Mouse (Mus musculus): ENCODE results near the gene Nop2.

Nop2 gene

GRCm38 (mm10) chr6:125172474-125172873, 40.8 kb downstream of the Nop2 start:
- no peak for ATAC-seq (ENCODE audit: low TSS enrichment)

- no peak for ATAC-seq (ENCODE audit: low TSS enrichment)
Observed at GRCm38 (mm10) chr6:125173256-125173655, 41.5 kb downstream of the Nop2 start.

GRCm38 (mm10) chr6:125175469-125175868, 43.8 kb downstream of the Nop2 start:
- no peak for ATAC-seq (ENCODE audit: low TSS enrichment)

- no peak for ATAC-seq (ENCODE audit: low TSS enrichment)
Observed at GRCm38 (mm10) chr6:125179601-125180000, 47.9 kb downstream of the Nop2 start.

- peak; percentile 53; the same call in 1 of the 2 replicates for ATAC-seq (ENCODE audit: low TSS enrichment)
Observed at GRCm38 (mm10) chr6:125182133-125182532, 50.4 kb downstream of the Nop2 start.

- no peak for ATAC-seq (ENCODE audit: low TSS enrichment)
Observed at GRCm38 (mm10) chr6:125186203-125186602, 54.5 kb downstream of the Nop2 start.

GRCm38 (mm10) chr6:125190816-125191215, 59.1 kb downstream of the Nop2 start:
- ATAC-seq (ENCODE audit: low TSS enrichment), result no peak

GRCm38 (mm10) chr6:125191332-125192015, 59.8 kb downstream of the Nop2 start, which contains the start of the genes Ncapd2 and Mrpl51:
Ncapd2 (minus strand) TSS chr6:125191701.
Mrpl51 (plus strand) TSS chr6:125191801.
- peak; percentile 96 for ATAC-seq (ENCODE audit: low TSS enrichment)

- ATAC-seq (ENCODE audit: low TSS enrichment), result peak; percentile 90
Observed at GRCm38 (mm10) chr6:125192016-125192714, 60.5 kb downstream of the Nop2 start.

GRCm38 (mm10) chr6:125192841-125193240, 61.1 kb downstream of the Nop2 start:
- ATAC-seq (ENCODE audit: low TSS enrichment), result no peak

- no peak for ATAC-seq (ENCODE audit: low TSS enrichment)
Observed at GRCm38 (mm10) chr6:125193390-125193789, 61.7 kb downstream of the Nop2 start.

All from frontal cortex, adult (tissue).